Mouse (Mus musculus) heart, postnatal 0 days (tissue): ENCODE data around the gene Samm50. TPM values are rescaled to one million over a fixed set of nuclear protein-coding genes. Genes with fewer than 3 reads are reported as not detected.

Experiments
- ATAC-seq: fragments of 200-750 bp; cut with Nextera tagmentation; 2 replicates; pipeline ENCODE4 v1.8.0; 2017; ENCODE audit warnings: low read depth, moderate number of reproducible peaks, moderate library complexity; ENCODE audit not compliant: insufficient read depth
- DNase-seq: peaks from one replicate; pipeline ENCODE4 v3.0.0-alpha.2; 2016; ENCODE audit warnings: low spot score
- H3K27ac ChIP-seq: fragments of 300-500 bp; sonication (generic); 2 replicates; pipeline ENCODE4 v1.5.1; 2014; ENCODE audit warnings: low read depth, mild to moderate bottlenecking
- H3K27me3 ChIP-seq: fragments of 300-500 bp; sonication (generic); 2 replicates; pipeline ENCODE4 v1.6.1; 2014; ENCODE audit warnings: low read length, mixed read lengths; ENCODE audit not compliant: control insufficient read depth, insufficient read depth
- H3K36me3 ChIP-seq: fragments of 300-500 bp; sonication (generic); replicated peaks from 2 replicates; pipeline ENCODE4 v1.6.1; 2014; ENCODE audit warnings: low read length, mixed read lengths; ENCODE audit not compliant: control insufficient read depth, insufficient read depth
- H3K4me1 ChIP-seq: fragments of 300-500 bp; sonication (generic); 2 replicates; pipeline ENCODE4 v1.6.1; 2014; ENCODE audit warnings: antibody characterized with exemption; ENCODE audit not compliant: control insufficient read depth, insufficient read depth
- H3K4me2 ChIP-seq: fragments of 300-500 bp; sonication (generic); 2 replicates; pipeline ENCODE4 v1.6.1; 2014; ENCODE audit warnings: low read depth, mild to moderate bottlenecking, low read length, moderate library complexity
- H3K4me3 ChIP-seq: fragments of 300-500 bp; sonication (generic); 2 replicates; pipeline ENCODE4 v1.5.1; 2014; ENCODE audit warnings: low read depth, low read length
- H3K9ac ChIP-seq: fragments of 300-500 bp; sonication (generic); replicated peaks from 2 replicates; pipeline ENCODE4 v1.6.1; 2014; ENCODE audit warnings: low read depth, low read length, mixed read lengths
- H3K9me3 ChIP-seq: fragments of 300-500 bp; sonication (generic); replicated peaks from 2 replicates; pipeline ENCODE4 v1.6.1; 2016; ENCODE audit warnings: low read length; ENCODE audit not compliant: control insufficient read depth
- CTCF ChIP-seq: IDR thresholded peaks from 2 replicates; pipeline ENCODE4 v1.5.1; 2016; ENCODE audit warnings: antibody characterized with exemption, control low read depth, low read depth
- EP300 ChIP-seq: IDR thresholded peaks from 2 replicates; pipeline ENCODE4 v1.6.1; 2016; ENCODE audit warnings: antibody characterized with exemption, low read depth
- WGBS: fragments of 180-500 bp; shearing (Covaris S2); extraction: QIAGEN DNeasy Blood & Tissue Kit; methylation state at CpG from one replicate; pipeline ENCODE4 v1.1.7; 2014; 5-methylcytosine and 5-hydroxymethylcytosine counted together
- polyA plus RNA-seq: library from polyadenylated mRNA; unstranded; fragments of >200 nt; fragmentation: Nextera tagmentation; extraction: Ambion mirVana; gene quantifications from 2 replicates; pipeline ENCODE4 v1.2.1, GENCODE M21; 2015
- total RNA-seq: library from RNA; depleted of rRNA; stranded (reverse); fragments of >200 nt; gene quantifications from 2 replicates; pipeline ENCODE4 v1.2.3, GENCODE M21; 2014; ENCODE audit warnings: low replicate concordance

Samm50 gene
- total and polyA plus RNA-seq, 2 experiments from 2014 or later = 42.4 to 201 TPM

DNA sequence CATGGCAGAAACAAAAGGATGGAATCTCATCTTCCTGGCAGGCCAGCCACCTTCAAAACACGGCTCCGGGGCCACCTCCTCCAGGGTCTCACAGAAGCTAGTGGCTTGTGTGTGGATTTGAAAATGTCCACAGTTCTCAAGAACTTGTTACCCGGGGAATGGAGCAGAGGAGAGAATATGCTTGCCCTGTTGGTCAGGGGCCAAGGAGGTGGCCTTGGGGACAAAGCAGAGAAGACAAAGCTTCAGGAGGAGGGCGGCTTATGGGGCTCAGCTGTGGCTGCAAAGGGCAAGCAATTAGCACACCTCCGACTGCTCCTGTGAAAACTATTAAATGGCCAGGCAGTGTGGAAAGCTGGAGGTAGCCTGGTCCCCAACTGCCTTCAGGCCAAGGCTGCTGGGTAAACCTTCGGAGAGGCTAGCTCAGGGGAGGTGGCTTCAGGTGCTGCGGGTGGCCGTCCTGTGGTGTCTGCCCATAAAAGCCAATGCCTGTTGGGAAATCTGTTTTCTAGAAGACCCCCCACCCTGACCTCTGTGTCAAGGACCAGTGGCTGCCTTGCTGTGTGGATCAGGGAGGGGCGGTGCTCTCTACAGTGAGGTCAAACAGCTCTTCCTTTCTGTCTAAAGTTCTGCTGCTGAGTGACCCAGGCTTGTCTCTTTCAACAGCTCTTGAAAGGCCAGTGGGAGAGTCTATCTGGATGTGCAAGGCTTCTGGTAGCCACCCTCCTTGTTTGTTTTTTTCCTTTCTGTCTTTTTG lies 66.7 kb downstream of the Samm50 start:
- DNase-seq (peak; percentile 2), ATAC-seq (no peak)
- TF ChIP-seq CTCF (no peak), EP300 (no peak)
- Histone ChIP-seq H3K36me3 (peaks cover 15% of the 10 kb centered on the region; the same call in 1 of the 2 replicates), H3K4me2 (no peak overlapping the region), H3K9ac (no peak overlapping the region), H3K4me3 (no peak overlapping the region), H3K27me3 (no peaks in the 10 kb centered on the region), H3K9me3 (no peaks in the 10 kb centered on the region), H3K4me1 (peaks cover 32% of the 10 kb centered on the region), H3K27ac (no peak overlapping the region)
- 76% methylated on average over 9 of the region's 9 CpGs for WGBS

DNA sequence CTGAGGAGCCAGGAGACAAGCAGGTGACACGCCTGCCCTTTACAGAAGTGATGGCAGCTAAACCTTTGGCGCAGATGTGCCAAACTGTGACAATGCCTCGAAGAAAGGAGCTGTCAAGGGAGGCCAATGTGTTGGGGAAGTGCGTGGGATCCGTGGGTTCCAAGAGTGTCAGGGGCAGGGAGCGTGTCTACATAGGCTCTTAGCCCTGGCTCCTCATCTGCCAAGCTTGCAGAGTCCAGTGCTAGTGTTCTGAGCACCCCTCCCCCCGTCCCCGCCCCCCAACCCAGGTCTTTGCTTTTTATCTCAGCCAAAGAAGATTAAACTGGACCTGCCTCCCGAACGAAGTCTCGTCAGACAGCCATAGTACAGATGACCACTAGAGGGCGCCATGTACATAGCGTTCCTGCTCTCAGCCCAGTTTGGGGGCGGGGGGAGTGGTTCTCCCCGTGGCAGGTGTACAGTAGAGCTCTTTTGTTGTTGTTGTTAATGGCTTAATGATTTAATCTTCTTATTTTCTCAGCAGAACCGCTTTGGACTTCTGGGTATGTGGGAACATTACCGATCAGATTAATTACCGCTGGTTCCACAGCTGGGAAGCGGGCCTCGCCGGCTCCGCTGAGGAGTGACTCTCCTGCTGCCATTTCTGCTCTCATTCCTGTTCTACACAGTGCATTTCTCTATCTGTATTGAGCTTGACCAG lies 68.2 kb downstream of the Samm50 start:
- Histone ChIP-seq H3K27me3 (no peaks in the 10 kb centered on the region), H3K9me3 (no peaks in the 10 kb centered on the region), H3K9ac (no peak overlapping the region), H3K27ac (no peak overlapping the region), H3K4me3 (no peak overlapping the region), H3K4me1 (peaks cover 22% of the 10 kb centered on the region), H3K36me3 (peaks cover 15% of the 10 kb centered on the region; the same call in 1 of the 2 replicates), H3K4me2 (no peak overlapping the region)
- 42% methylated on average over 22 of the region's 22 CpGs for WGBS
- TF ChIP-seq EP300 = no peak
- TF ChIP-seq CTCF = peak; percentile 91
- peak; percentile 66 for DNase-seq
- peak; percentile 42; the same call in 1 of the 2 replicates for ATAC-seq

- TF ChIP-seq EP300 = no peak
- no peak for TF ChIP-seq CTCF
These were observed 70.6 kb downstream of the Samm50 start for GRCm38 (mm10) chr15:84262630-84263029.

GRCm38 (mm10) chr15:84263573-84263972 lies 71.5 kb downstream of the Samm50 start:
- H3K36me3 ChIP-seq = peaks cover 23% of the 10 kb centered on the region; the same call in 1 of the 2 replicates
- ATAC-seq (no peak), DNase-seq (no peak)
- 0 out of 2 replicates have a peak, but pooled peaks cover 8% of the 10 kb centered on the region for H3K4me1 ChIP-seq
- no peak overlapping the region for H3K9ac ChIP-seq
- no peak overlapping the region for H3K4me2 ChIP-seq
- WGBS = 49% methylated on average over 2 of the region's 2 CpGs
- H3K9me3 ChIP-seq = no peaks in the 10 kb centered on the region
- H3K27me3 ChIP-seq = no peaks in the 10 kb centered on the region
- no peak overlapping the region for H3K4me3 ChIP-seq
- TF ChIP-seq CTCF = no peak
- no peak for TF ChIP-seq EP300
- no peak overlapping the region for H3K27ac ChIP-seq

More at GRCm38 (mm10) chr15:84262630-84263029, 70.6 kb downstream of the Samm50 start:
- H3K27ac ChIP-seq = no peak overlapping the region
- H3K9ac ChIP-seq = no peak overlapping the region
- no peaks in the 10 kb centered on the region for H3K27me3 ChIP-seq
- H3K4me1 ChIP-seq = peaks cover 10% of the 10 kb centered on the region; the same call in 1 of the 2 replicates
- H3K36me3 ChIP-seq = peaks cover 23% of the 10 kb centered on the region; the same call in 1 of the 2 replicates
- no peak for DNase-seq
- H3K9me3 ChIP-seq = no peaks in the 10 kb centered on the region
- 89% methylated on average over 6 of the region's 6 CpGs for WGBS
- no peak overlapping the region for H3K4me3 ChIP-seq
- H3K4me2 ChIP-seq = no peak overlapping the region
- ATAC-seq = no peak

DNA sequence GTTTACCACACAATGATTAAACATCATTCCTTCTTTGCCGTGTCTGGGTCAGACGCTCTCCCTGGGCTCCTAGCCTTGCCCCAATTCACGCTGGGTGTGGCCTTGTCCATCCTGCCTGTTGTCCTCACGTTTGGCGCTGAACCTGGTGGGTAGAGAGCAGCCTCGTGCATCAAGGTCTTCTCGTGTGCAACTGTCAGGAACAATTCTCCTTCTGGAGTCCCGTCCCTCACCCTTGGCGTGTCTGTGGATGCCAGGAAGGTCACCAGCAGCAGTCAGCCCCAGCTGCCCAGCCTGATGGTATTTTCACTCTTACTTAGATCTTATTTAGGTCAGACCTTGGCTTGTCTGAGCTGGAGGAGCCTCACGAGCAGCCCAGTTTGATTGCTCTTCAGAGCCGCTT lies 73.1 kb downstream of the Samm50 start:
- 63% methylated on average over 11 of the region's 11 CpGs for WGBS

More for the DNA sequence above, 73.1 kb downstream of the Samm50 start:
- DNase-seq (no peak), ATAC-seq (no peak)
- Histone ChIP-seq H3K4me1 (peaks cover 14% of the 10 kb centered on the region), H3K4me2 (no peak overlapping the region), H3K27me3 (no peaks in the 10 kb centered on the region), H3K36me3 (peaks cover 23% of the 10 kb centered on the region; the same call in 1 of the 2 replicates), H3K4me3 (no peak overlapping the region), H3K9me3 (no peaks in the 10 kb centered on the region), H3K27ac (no peak overlapping the region), H3K9ac (no peak overlapping the region)
- TF ChIP-seq CTCF (no peak), EP300 (no peak)
